Mouse (Mus musculus) stomach, embryonic 15.5 days (tissue): ENCODE measurements around the gene L3hypdh. TPM values are rescaled to one million over a fixed set of nuclear protein-coding genes. Genes with fewer than 3 reads are reported as not detected.

Source experiments
- microRNA-seq: library from miRNA; unstranded; fragments of <30 nt; microRNA quantifications from one replicate; pipeline ENCODE4, GENCODE M21; 2016
- polyA plus RNA-seq: library from polyadenylated mRNA; unstranded; fragments of >200 nt; fragmentation: Nextera tagmentation; extraction: Ambion mirVana; gene quantifications from 2 replicates; pipeline ENCODE4 v1.2.1, GENCODE M21; 2015

Gene L3hypdh
- polyA plus RNA-seq, 1 experiment from 2014 or later: 16.4 TPM

Small RNA genes lying within 50 kb of the gene (microRNA-seq; reads per million reads assigned to microRNA genes)
- not detected for gene Gm24466

Other genes with a start within 250 kb of the L3hypdh start
- gene Gpr135, start 14.3 kb downstream of the L3hypdh start, polyA plus RNA-seq: 0.54 and 0.77 TPM in 2 replicates
- gene Jkamp, start 150 bp upstream of the L3hypdh start, polyA plus RNA-seq: 61.9 and 71.8 TPM in 2 replicates
- not detected in 2 replicates for gene Ccdc175, start 99.6 kb upstream of the L3hypdh start, polyA plus RNA-seq